Mouse (Mus musculus) limb, embryonic 11.5 days (tissue): ENCODE measurements around the gene Gm45140. TPM values are rescaled to one million over a fixed set of nuclear protein-coding genes. Genes with fewer than 3 reads are reported as not detected.

Source experiments
- ATAC-seq: fragments of 200-750 bp; cut with Nextera tagmentation; 2 replicates; pipeline ENCODE4 v1.8.0; 2017; ENCODE audit warnings: low read depth; ENCODE audit not compliant: insufficient number of reproducible peaks, low FRiP score, low TSS enrichment
- DNase-seq: peaks from one replicate; pipeline ENCODE4 v3.0.0-alpha.2; 2015; ENCODE audit warnings: low spot score
- H3K27ac ChIP-seq: fragments of 300-500 bp; sonication (generic); replicated peaks from 2 replicates; pipeline ENCODE4 v1.5.1; 2014; ENCODE audit warnings: low read depth, mild to moderate bottlenecking, low read length
- H3K27me3 ChIP-seq: fragments of 300-500 bp; sonication (generic); 2 replicates; pipeline ENCODE4 v1.6.1; 2014; ENCODE audit warnings: mild to moderate bottlenecking, low read length, mixed read lengths; ENCODE audit not compliant: control insufficient read depth, insufficient read depth
- H3K36me3 ChIP-seq: fragments of 300-500 bp; sonication (generic); 2 replicates; pipeline ENCODE4 v1.6.1; 2014; ENCODE audit warnings: mild to moderate bottlenecking, low read length, moderate library complexity, mixed read lengths; ENCODE audit not compliant: control insufficient read depth, insufficient read depth
- H3K4me1 ChIP-seq: fragments of 300-500 bp; sonication (generic); 2 replicates; pipeline ENCODE4 v1.6.1; 2014; ENCODE audit warnings: low read length, mixed read lengths; ENCODE audit not compliant: control insufficient read depth, insufficient read depth
- H3K4me2 ChIP-seq: fragments of 300-500 bp; sonication (generic); 2 replicates; pipeline ENCODE4 v1.6.1; 2014; ENCODE audit warnings: low read depth, mild to moderate bottlenecking, moderate library complexity; ENCODE audit not compliant: severe bottlenecking
- H3K4me3 ChIP-seq: fragments of 300-500 bp; sonication (generic); 2 replicates; pipeline ENCODE4 v1.5.1; 2014; ENCODE audit warnings: low read depth, low read length
- H3K9ac ChIP-seq: fragments of 300-500 bp; sonication (generic); 2 replicates; pipeline ENCODE4 v1.6.1; 2014; ENCODE audit warnings: mild to moderate bottlenecking, low read length
- H3K9me3 ChIP-seq: fragments of 300-500 bp; sonication (generic); 2 replicates; pipeline ENCODE4 v1.6.1; 2016; ENCODE audit warnings: low read length; ENCODE audit not compliant: control insufficient read depth
- WGBS: fragments of 180-500 bp; shearing (Covaris S2); extraction: QIAGEN DNeasy Blood & Tissue Kit; methylation state at CpG from one replicate; pipeline ENCODE4 v1.1.7; 2014; 5-methylcytosine and 5-hydroxymethylcytosine counted together
- polyA plus RNA-seq: library from polyadenylated mRNA; unstranded; fragments of >200 nt; fragmentation: Nextera tagmentation; extraction: Ambion mirVana; gene quantifications from 2 replicates; pipeline ENCODE4 v1.2.1, GENCODE M21; 2014

The Gm45140 gene
- polyA plus RNA-seq, 1 experiment from 2014 or later: 2.8 TPM

DNA sequence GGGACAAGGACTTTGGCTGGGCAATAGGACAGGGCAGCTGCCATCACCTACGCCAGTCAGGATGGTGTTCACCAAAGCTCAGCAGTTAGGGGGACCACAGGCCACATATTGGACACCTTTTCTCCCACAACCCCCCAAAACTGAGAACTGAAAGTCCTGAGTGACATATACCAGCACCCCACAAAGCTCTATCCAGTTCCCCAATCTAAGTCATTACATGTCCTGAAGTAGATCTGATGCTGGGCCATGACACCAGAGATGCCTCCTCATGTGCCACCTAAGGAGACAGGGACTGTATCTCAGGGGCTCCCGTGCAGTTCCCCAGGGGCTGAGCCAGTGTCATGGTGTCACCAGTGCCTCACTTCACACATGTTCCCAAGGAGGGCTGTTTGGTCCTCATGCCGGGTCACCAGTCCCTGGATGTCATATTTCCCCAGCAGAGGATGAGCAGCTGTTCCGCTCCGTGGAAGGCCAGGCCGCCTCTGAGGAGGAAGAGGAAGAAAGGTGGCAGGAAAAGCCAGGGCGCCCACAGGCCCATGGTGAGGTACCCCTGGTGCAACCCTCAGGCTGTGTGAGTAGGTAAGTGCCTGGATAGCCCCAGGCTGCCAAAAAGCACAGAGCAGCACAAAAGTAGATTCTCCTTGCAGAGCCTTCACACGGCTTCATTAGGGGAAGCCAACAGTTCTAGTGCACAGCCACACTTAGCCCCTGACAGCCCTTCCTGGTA lies 85.2 kb downstream of the Gm45140 start:
- H3K27me3 ChIP-seq: no peaks in the 10 kb centered on the region
- DNase-seq (no peak), ATAC-seq (no peak)
- H3K4me2 ChIP-seq: no peak overlapping the region
- H3K4me3 ChIP-seq: no peak overlapping the region
- no peaks in the 10 kb centered on the region for H3K4me1 ChIP-seq
- H3K9me3 ChIP-seq: no peaks in the 10 kb centered on the region
- H3K36me3 ChIP-seq: no peaks in the 10 kb centered on the region
- 85% methylated on average over 8 of the region's 8 CpGs for WGBS
- no peak overlapping the region for H3K27ac ChIP-seq
- H3K9ac ChIP-seq: no peak overlapping the region

DNA sequence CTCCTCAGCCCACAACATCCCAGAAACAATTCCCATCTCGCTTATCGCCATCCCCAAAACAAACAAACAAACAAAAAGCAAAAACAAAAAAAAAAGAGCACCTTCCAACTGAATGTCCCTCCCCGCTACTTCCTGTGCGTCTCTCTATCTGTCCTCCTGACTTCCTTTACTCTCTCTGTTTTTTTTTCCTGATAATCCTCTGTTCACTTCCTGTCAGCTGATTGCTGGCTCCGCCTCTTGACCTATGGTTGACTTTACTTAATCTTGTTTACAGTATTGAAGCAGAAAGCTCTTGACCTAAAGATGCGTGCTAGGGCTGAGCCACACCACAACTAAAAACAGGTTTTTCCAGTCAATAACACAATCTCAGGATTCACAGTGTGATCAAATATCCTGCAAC lies 87.1 kb downstream of the Gm45140 start:
- DNase-seq: no peak
- Histone ChIP-seq H3K9ac (no peak overlapping the region), H3K4me3 (no peak overlapping the region), H3K27ac (no peak overlapping the region), H3K27me3 (no peaks in the 10 kb centered on the region), H3K9me3 (no peaks in the 10 kb centered on the region), H3K4me1 (no peaks in the 10 kb centered on the region), H3K4me2 (no peak overlapping the region), H3K36me3 (no peaks in the 10 kb centered on the region)
- no peak for ATAC-seq
- WGBS: 87% methylated on average over 6 of the region's 6 CpGs

DNA sequence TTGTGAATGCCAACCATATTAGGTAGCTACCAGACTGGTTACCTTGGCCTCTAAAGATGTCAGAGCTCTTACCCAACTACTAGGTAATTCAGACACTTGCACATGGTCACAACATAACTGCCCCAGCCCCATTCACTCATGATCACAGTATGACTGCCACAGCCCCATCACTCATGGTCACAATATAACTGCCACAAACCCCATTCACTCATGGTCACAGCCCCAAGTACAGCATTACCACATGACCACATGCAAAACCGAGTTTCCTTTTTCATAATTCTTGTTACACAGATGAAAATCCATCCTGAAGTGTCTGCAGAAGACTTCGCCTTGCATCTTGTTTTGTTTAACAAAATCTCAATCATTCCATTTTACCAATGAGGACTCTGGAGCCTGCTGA lies 87.5 kb downstream of the Gm45140 start:
- no peak for DNase-seq
- Histone ChIP-seq H3K4me1 (no peaks in the 10 kb centered on the region), H3K36me3 (no peaks in the 10 kb centered on the region), H3K9me3 (no peaks in the 10 kb centered on the region), H3K27me3 (no peaks in the 10 kb centered on the region), H3K9ac (no peak overlapping the region), H3K4me3 (no peak overlapping the region), H3K4me2 (no peak overlapping the region), H3K27ac (no peak overlapping the region)
- no peak for ATAC-seq
- WGBS: 93% methylated on average over 2 of the region's 2 CpGs

DNA sequence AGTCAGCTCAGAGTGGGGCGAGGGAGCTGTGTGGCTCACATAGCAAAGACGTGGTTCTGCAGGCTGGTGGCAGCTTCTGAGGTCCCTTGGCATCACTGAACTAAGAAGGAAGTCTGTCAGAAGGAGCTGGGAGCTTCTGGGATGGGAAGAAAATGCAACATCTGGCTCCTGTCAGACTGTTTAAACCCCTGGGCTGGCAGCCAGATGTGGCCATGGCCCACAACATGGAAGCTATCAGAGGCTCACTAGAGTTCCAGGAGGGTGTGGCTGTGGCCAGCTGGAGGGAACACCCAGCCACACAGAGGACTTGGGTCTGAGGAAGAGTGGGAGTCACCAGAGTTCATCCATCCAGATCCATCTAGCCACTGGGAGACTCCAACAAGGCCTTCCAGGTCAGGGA lies 88.7 kb downstream of the Gm45140 start:
- H3K27ac ChIP-seq: no peak overlapping the region
- no peak overlapping the region for H3K9ac ChIP-seq
- no peaks in the 10 kb centered on the region for H3K36me3 ChIP-seq
- no peaks in the 10 kb centered on the region for H3K27me3 ChIP-seq
- no peak overlapping the region for H3K4me2 ChIP-seq
- no peak for DNase-seq
- H3K4me3 ChIP-seq: no peak overlapping the region
- no peaks in the 10 kb centered on the region for H3K4me1 ChIP-seq
- no peak for ATAC-seq
- H3K9me3 ChIP-seq: no peaks in the 10 kb centered on the region
- WGBS: 64% methylated on average over 2 of the region's 2 CpGs

DNA sequence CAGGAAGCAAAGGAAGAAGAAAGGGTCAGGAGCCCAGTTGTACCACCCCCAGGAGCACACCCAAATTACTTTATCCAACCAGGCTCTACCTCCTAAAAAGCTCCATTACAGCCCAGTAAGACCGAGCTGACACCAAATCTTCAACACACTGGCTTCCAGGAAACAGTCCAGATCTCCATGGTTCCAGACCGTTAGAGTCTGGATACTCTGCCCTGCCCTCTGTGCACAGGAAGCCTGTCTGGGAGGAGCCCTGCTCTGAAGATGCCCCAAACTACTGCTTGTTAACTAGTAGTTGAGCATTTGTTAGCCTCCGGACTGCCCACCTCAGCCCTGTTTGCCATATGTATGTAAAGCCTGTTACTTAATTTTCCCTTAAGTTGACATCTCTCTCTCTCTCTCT lies 89.5 kb downstream of the Gm45140 start:
- no peaks in the 10 kb centered on the region for H3K9me3 ChIP-seq
- 70% methylated on average over 3 of the region's 3 CpGs for WGBS
- H3K4me1 ChIP-seq: no peaks in the 10 kb centered on the region
- ATAC-seq (no peak), DNase-seq (no peak)
- H3K27me3 ChIP-seq: no peaks in the 10 kb centered on the region
- no peak overlapping the region for H3K4me2 ChIP-seq
- no peak overlapping the region for H3K27ac ChIP-seq
- H3K9ac ChIP-seq: no peak overlapping the region
- H3K36me3 ChIP-seq: no peaks in the 10 kb centered on the region
- no peak overlapping the region for H3K4me3 ChIP-seq

DNA sequence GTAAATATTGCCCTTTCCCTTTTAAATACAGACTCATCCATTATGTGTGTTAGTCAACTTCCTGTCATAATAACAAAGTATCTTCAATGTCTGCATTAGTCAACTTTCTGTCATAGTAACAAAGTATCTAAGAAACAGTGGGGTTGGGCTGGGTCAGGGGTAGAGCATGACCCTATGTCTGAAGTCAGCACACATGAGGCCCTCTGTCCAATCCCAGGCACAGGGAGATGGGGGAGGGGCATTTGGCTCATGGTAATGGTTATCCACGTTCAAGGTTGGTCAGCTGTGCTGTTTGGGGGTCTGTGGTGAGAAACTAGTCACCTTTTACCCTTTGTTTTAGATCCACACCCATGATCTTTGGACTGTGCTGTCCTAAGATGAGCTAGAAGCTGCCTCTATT lies 90.3 kb downstream of the Gm45140 start:
- no peak overlapping the region for H3K4me3 ChIP-seq
- H3K36me3 ChIP-seq: no peaks in the 10 kb centered on the region
- H3K27ac ChIP-seq: no peak overlapping the region
- no peak overlapping the region for H3K9ac ChIP-seq
- WGBS: 34% methylated on average over 1 of the region's 1 CpGs
- no peak for DNase-seq
- no peaks in the 10 kb centered on the region for H3K4me1 ChIP-seq
- H3K27me3 ChIP-seq: no peaks in the 10 kb centered on the region
- no peak for ATAC-seq
- no peaks in the 10 kb centered on the region for H3K9me3 ChIP-seq
- no peak overlapping the region for H3K4me2 ChIP-seq

DNA sequence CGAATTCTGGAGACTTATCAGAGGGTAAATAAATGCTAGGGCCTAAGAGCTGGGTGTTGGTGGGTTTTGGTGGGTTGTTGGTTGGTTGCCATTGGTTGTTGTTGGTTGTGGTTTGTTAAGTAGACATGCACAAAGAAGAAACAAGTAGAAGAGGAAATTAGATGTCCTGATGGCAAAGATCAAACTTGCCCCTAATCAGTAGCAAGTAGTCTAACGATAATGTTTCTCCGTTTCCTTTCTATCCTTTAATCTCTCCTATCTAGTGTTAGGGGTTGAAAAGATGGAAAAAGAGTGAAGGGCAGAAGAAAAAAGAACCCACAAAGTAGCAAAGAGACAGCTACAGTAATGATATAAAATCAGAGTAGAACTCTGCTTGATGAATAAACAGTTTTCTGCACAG lies 91.0 kb downstream of the Gm45140 start:
- Histone ChIP-seq H3K4me1 (no peaks in the 10 kb centered on the region), H3K36me3 (no peaks in the 10 kb centered on the region), H3K27me3 (no peaks in the 10 kb centered on the region), H3K4me3 (no peak overlapping the region), H3K4me2 (no peak overlapping the region), H3K27ac (no peak overlapping the region), H3K9ac (no peak overlapping the region), H3K9me3 (no peaks in the 10 kb centered on the region)
- ATAC-seq (no peak), DNase-seq (no peak)
- WGBS: 85% methylated on average over 3 of the region's 3 CpGs

DNA sequence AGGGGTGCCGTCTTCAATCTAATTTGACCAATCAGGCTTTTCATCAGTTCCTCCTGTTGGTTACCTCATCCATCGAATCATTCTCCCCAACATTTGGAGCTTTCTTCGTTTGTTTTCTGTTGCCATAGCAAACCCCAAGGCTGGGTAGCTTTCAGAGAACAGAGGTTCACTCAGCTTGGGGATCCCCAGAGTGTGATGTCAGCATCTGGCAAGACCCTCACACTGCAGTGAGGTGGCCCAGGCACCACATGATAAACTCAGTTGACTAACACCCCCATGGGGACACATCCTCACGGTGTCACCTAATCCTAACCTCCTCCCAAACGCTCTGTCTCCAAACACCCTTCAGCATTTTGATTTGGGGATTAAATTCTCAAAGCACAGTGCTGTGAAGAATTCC lies 92.3 kb downstream of the Gm45140 start:
- DNase-seq (no peak), ATAC-seq (no peak)
- Histone ChIP-seq H3K4me3 (no peak overlapping the region), H3K27me3 (no peaks in the 10 kb centered on the region), H3K27ac (no peak overlapping the region), H3K4me1 (no peaks in the 10 kb centered on the region), H3K9ac (no peak overlapping the region), H3K4me2 (no peak overlapping the region), H3K9me3 (no peaks in the 10 kb centered on the region), H3K36me3 (no peaks in the 10 kb centered on the region)
- 80% methylated on average over 5 of the region's 5 CpGs for WGBS

DNA sequence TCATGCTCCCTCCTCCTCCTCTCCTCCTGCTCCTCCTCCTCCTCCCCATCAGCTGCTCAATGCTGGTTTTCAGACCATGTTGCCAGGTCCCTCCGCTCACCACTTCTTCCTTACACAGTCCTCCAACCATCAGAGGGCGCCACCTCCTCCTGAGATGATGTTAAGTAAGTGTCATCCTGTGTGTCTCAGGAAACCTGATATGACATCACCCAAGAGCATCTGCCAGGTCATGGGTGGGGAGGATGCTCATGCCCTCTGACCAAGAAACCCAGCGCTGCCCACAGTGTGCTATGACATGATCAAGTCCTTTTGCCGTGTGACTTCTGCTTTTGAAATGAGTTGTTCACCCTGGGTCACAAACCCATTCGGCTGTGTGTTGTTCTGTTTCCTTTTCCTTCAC lies 92.8 kb downstream of the Gm45140 start:
- no peak overlapping the region for H3K4me3 ChIP-seq
- no peak overlapping the region for H3K27ac ChIP-seq
- ATAC-seq: no peak
- H3K4me1 ChIP-seq: no peaks in the 10 kb centered on the region
- 86% methylated on average over 5 of the region's 5 CpGs for WGBS
- H3K27me3 ChIP-seq: no peaks in the 10 kb centered on the region
- no peaks in the 10 kb centered on the region for H3K9me3 ChIP-seq
- DNase-seq: no peak
- H3K9ac ChIP-seq: no peak overlapping the region
- H3K36me3 ChIP-seq: no peaks in the 10 kb centered on the region
- H3K4me2 ChIP-seq: no peak overlapping the region
